Mouse (Mus musculus): ENCODE measurements around the gene Hexb.
A peak's percentile ranks its signal among the peaks of the same experiment; 100 is the strongest.

GRCm38 (mm10) chr13:97205052-97205701, 7.0 kb upstream of the Hexb start:
- TF ChIP-seq POLR2AphosphoS2 (IDR thresholded peaks at IDR 0.05; ENCODE audit: insufficient read length, low read depth), result peak; percentile 12
- peak; percentile 73 for TF ChIP-seq CEBPB (IDR thresholded peaks at IDR 0.05; ENCODE audit: insufficient read depth, poor library complexity, severe bottlenecking)
- TF ChIP-seq POLR2A (IDR thresholded peaks at IDR 0.05; ENCODE audit: insufficient read length, low read depth), result no peak
- TF ChIP-seq USF1 (IDR thresholded peaks at IDR 0.05; ENCODE audit: low read depth), result no peak
- TF ChIP-seq TCF12 (IDR thresholded peaks at IDR 0.05; ENCODE audit: insufficient read depth, poor library complexity, severe bottlenecking), result no peak
- TF ChIP-seq MAX (IDR thresholded peaks at IDR 0.05; ENCODE audit: low read depth), result no peak
- TF ChIP-seq TCF3 (IDR thresholded peaks at IDR 0.05; ENCODE audit: insufficient read length, low read depth), result no peak
- TF ChIP-seq SRF (IDR thresholded peaks at IDR 0.05; ENCODE audit: control insufficient read depth, insufficient read length, low read depth), result no peak
- TF ChIP-seq MYOG (IDR thresholded peaks at IDR 0.05; ENCODE audit: control insufficient read depth in 1 of 3, insufficient read depth in 1 of 3, insufficient read length in 2 of 3, low read depth in 2 of 3), result no peak
- no peak for TF ChIP-seq E2F4 (IDR thresholded peaks at IDR 0.05; ENCODE audit: insufficient read depth)
- TF ChIP-seq MYOD1 (IDR thresholded peaks at IDR 0.05; ENCODE audit: control insufficient read depth in 1 of 3, insufficient read length in 2 of 3, low read depth in 2 of 3), result no peak
- TF ChIP-seq REST (IDR thresholded peaks at IDR 0.05; ENCODE audit: insufficient read depth, insufficient read length), result no peak
